Mouse (Mus musculus): ENCODE results near the gene Btnl10.
"Not testable (repeated sequence)": the region's sequence is repeated elsewhere in the genome, so short reads cannot be mapped to it uniquely, and the experiment has no call there.

Btnl10 gene

GRCm38 (mm10) chr11:58930254-58930653 lies 12.5 kb downstream of the Btnl10 start:
- no peak for DNase-seq (ENCODE audit: low read depth, low spot score)

GRCm38 (mm10) chr11:58931576-58931975 lies 13.9 kb downstream of the Btnl10 start:
- peak; percentile 56 for DNase-seq (ENCODE audit: low read depth, low spot score)

GRCm38 (mm10) chr11:58937909-58938308 lies 20.2 kb downstream of the Btnl10 start:
- DNase-seq (ENCODE audit: low read depth, low spot score): no peak

- DNase-seq (ENCODE audit: low read depth, low spot score): peak; percentile 95
These were observed 20.8 kb downstream of the Btnl10 start, which contains the start of gene Rnf187 for GRCm38 (mm10) chr11:58938322-58939087. Gene Rnf187, minus strand, starts transcription at chr11:58938916.

- DNase-seq (ENCODE audit: low read depth, low spot score): no peak
These were observed 21.4 kb downstream of the Btnl10 start for GRCm38 (mm10) chr11:58939088-58939439.

GRCm38 (mm10) chr11:58944136-58944535 lies 26.4 kb downstream of the Btnl10 start:
- no peak for DNase-seq (ENCODE audit: low read depth, low spot score)

- DNase-seq (ENCODE audit: low read depth, low spot score): no peak
These were observed 29.6 kb downstream of the Btnl10 start for GRCm38 (mm10) chr11:58947306-58947705.

GRCm38 (mm10) chr11:58947798-58948528 lies 30.3 kb downstream of the Btnl10 start:
- peak; percentile 60 for DNase-seq (ENCODE audit: low read depth, low spot score)

GRCm38 (mm10) chr11:58948542-58949479 lies 31.1 kb downstream of the Btnl10 start, which contains the start of gene Hist3h2ba:
Gene Hist3h2ba, plus strand, starts transcription at chr11:58948920.
- DNase-seq (ENCODE audit: low read depth, low spot score): peak; percentile 88

- DNase-seq (ENCODE audit: low read depth, low spot score): peak; percentile 34
These were observed 32.0 kb downstream of the Btnl10 start for GRCm38 (mm10) chr11:58949480-58950431.

- no peak for DNase-seq (ENCODE audit: low read depth, low spot score)
These were observed 33.5 kb downstream of the Btnl10 start for GRCm38 (mm10) chr11:58951210-58951609.

GRCm38 (mm10) chr11:58953351-58954169 lies 35.9 kb downstream of the Btnl10 start:
- DNase-seq (ENCODE audit: low read depth, low spot score): peak; percentile 79

- DNase-seq (ENCODE audit: low read depth, low spot score): not testable (repeated sequence)
These were observed 36.4 kb downstream of the Btnl10 start for GRCm38 (mm10) chr11:58954170-58954419.

- peak; percentile 94 for DNase-seq (ENCODE audit: low read depth, low spot score)
These were observed 36.9 kb downstream of the Btnl10 start, which contains the start of the genes Hist3h2a and Trim17 for GRCm38 (mm10) chr11:58954420-58955142. Gene Hist3h2a, plus strand, starts transcription at chr11:58954685. Gene Trim17, plus strand, starts transcription at chr11:58954685.

GRCm38 (mm10) chr11:58955143-58955867 lies 37.6 kb downstream of the Btnl10 start:
- peak; percentile 40 for DNase-seq (ENCODE audit: low read depth, low spot score)

GRCm38 (mm10) chr11:58955868-58956257 lies 38.2 kb downstream of the Btnl10 start:
- no peak for DNase-seq (ENCODE audit: low read depth, low spot score)

GRCm38 (mm10) chr11:58957226-58957914 lies 39.7 kb downstream of the Btnl10 start:
- DNase-seq (ENCODE audit: low read depth, low spot score): no peak

GRCm38 (mm10) chr11:58958536-58958935 lies 40.8 kb downstream of the Btnl10 start:
- DNase-seq (ENCODE audit: low read depth, low spot score): no peak
